Mouse (Mus musculus): ENCODE data around the gene 2610528J11Rik. TPM values are rescaled to one million over a fixed set of nuclear protein-coding genes. Genes with fewer than 3 reads are reported as not detected.
"Not testable (repeated sequence)": the region's sequence is repeated elsewhere in the genome, so short reads cannot be mapped to it uniquely, and the experiment has no call there.

Gene 2610528J11Rik
- total and polyA plus RNA-seq, 2 experiments from 2014 or later, result not detected

DNA sequence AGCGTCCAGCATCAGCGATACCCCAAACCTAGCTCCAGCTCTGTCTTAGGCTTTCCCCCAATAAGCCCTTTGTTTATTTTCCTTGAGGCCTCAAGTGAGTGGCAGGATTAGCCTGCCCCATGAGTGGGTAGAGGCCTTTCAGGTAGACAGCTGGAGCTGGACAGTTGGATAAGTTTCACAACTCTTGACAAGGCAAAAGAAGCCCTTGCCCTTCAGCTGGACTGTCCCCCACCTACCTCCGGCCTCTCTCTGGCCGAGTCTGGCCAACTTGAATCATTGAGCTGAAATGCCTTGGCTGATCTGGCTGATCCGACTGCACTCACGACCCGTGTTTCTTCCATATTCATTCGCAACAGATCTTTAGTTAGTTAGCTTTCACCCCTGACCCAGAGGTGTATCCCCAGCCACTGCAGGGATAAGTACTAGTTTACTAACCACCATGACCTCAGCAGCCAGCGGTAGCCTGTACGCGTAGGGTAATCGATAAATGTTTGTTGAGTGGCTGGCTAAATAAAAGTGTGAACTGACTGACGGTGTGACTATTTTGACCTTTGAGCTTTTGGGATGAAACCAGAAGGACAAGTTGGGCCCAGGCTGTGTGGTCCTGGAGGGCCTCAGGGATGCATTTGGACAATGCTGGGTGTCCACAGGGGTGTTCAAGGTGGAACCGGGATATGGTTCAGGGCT, 17.8 kb downstream of the 2610528J11Rik start:
- DNase-seq (ENCODE audit: low spot score) (no peak), ATAC-seq (ENCODE audit: low FRiP score) (no peak)
- Histone ChIP-seq H3K36me3 (ENCODE audit: insufficient read depth, low read length) (no peaks in the 10 kb centered on the region), H3K4me2 (ENCODE audit: low read depth, low read length, poor library complexity, severe bottlenecking) (no peak overlapping the region), H3K27me3 (ENCODE audit: insufficient read depth, low read length) (peaks cover 4% of the 10 kb centered on the region; the same call in 1 of the 2 replicates), H3K27ac (ENCODE audit: low read depth, low read length) (no peak overlapping the region), H3K9me3 (ENCODE audit: low read length) (no peaks in the 10 kb centered on the region), H3K4me1 (ENCODE audit: insufficient read depth, low read length) (no peaks in the 10 kb centered on the region), H3K4me3 (ENCODE audit: low read depth, low read length) (no peak overlapping the region), H3K9ac (replicated peaks; ENCODE audit: low read length, poor library complexity, severe bottlenecking) (no peak overlapping the region)
- no peak for TF ChIP-seq CTCF (IDR thresholded peaks at IDR 0.05)
- WGBS, result 74% methylated on average over 14 of the region's 14 CpGs

DNA sequence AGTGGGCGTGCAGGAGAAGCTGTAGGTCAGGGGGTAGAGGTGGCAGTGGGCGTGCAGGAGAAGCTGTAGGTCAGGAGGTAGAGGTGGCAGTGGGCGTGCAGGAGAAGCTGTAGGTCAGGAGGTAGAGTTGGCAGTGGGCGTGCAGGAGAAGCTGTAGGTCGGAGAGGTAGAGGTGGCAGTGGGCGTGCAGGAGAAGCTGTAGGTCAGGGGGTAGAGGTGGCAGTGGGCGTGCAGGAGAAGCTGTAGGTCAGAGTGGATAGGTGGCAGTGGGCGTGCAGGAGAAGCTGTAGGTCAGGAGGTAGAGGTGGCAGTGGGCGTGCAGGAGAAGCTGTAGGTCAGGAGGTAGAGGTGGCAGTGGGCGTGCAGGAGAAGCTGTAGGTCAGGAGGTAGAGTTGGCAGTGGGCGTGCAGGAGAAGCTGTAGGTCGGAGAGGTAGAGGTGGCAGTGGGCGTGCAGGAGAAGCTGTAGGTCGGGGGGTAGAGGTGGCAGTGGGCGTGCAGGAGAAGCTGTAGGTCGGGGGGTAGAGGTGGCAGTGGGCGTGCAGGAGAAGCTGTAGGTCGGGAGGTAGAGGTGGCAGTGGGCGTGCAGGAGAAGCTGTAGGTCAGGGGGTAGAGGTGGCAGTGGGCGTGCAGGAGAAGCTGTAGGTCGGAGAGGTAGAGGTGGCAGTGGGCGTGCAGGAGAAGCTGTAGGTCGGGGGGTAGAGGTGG, 20.8 kb downstream of the 2610528J11Rik start:
- not testable (repeated sequence) for H3K9ac ChIP-seq (replicated peaks; ENCODE audit: low read length, poor library complexity, severe bottlenecking); H3K4me1 ChIP-seq (ENCODE audit: insufficient read depth, low read length); ATAC-seq (ENCODE audit: low FRiP score); DNase-seq (ENCODE audit: low spot score); H3K27ac ChIP-seq (ENCODE audit: low read depth, low read length); H3K9me3 ChIP-seq (ENCODE audit: low read length); H3K36me3 ChIP-seq (ENCODE audit: insufficient read depth, low read length); H3K27me3 ChIP-seq (ENCODE audit: insufficient read depth, low read length); H3K4me3 ChIP-seq (ENCODE audit: low read depth, low read length); H3K4me2 ChIP-seq (ENCODE audit: low read depth, low read length, poor library complexity, severe bottlenecking)
- 90% methylated on average over 22 of the region's 23 CpGs for WGBS

DNA sequence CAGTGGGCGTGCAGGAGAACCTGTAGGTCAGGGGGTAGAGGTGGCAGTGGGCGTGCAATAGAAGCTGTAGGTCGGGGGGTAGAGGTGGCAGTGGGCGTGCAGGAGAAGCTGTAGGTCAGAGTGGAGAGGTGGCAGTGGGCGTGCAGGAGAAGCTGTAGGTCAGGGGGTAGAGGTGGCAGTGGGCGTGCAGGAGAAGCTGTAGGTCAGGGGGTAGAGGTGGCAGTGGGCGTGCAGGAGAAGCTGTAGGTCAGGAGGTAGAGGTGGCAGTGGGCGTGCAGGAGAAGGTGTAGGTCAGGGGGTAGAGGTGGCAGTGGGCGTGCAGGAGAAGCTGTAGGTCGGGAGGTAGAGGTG, 21.3 kb downstream of the 2610528J11Rik start:
- H3K27me3 ChIP-seq (ENCODE audit: insufficient read depth, low read length); H3K9ac ChIP-seq (replicated peaks; ENCODE audit: low read length, poor library complexity, severe bottlenecking); H3K4me3 ChIP-seq (ENCODE audit: low read depth, low read length); H3K9me3 ChIP-seq (ENCODE audit: low read length); H3K4me2 ChIP-seq (ENCODE audit: low read depth, low read length, poor library complexity, severe bottlenecking); H3K4me1 ChIP-seq (ENCODE audit: insufficient read depth, low read length); H3K27ac ChIP-seq (ENCODE audit: low read depth, low read length); H3K36me3 ChIP-seq (ENCODE audit: insufficient read depth, low read length); ATAC-seq (ENCODE audit: low FRiP score): not testable (repeated sequence)
- DNase-seq (ENCODE audit: low spot score), result peak; percentile 68
- 88% methylated on average over 10 of the region's 10 CpGs for WGBS

DNA sequence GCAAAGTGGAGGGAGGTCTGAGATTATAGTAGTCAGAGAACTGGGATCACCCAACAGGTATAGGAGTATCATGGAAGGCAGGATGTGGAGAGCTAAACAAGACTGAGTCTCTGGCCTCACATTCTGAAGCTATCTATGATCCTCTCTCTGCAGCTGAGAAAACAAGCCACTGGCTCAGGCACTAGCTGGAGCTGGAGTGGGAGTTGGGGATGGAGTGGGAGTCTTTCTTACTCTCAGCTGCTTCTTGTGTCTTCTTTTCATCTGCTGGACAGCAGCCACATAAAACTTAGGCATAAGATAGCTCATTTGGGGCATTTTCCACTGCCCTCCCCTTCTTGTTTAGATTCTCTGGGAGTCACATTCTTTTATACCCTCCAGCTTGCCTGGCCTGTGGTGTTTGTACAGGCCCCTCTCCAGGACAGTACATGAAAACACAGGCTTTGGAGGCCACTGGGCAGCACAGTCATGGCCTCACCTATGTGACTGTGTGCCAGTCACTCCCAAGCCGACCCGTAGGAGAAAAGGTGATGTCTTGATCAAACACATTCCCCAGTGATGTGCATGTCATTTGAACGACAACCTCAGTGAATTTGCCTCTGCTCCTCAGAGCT, 26.3 kb downstream of the 2610528J11Rik start:
- Histone ChIP-seq H3K9me3 (ENCODE audit: low read length) (no peaks in the 10 kb centered on the region), H3K4me3 (ENCODE audit: low read depth, low read length) (no peak overlapping the region), H3K9ac (replicated peaks; ENCODE audit: low read length, poor library complexity, severe bottlenecking) (no peak overlapping the region), H3K27ac (ENCODE audit: low read depth, low read length) (no peak overlapping the region), H3K4me1 (ENCODE audit: insufficient read depth, low read length) (no peaks in the 10 kb centered on the region), H3K36me3 (ENCODE audit: insufficient read depth, low read length) (no peaks in the 10 kb centered on the region), H3K4me2 (ENCODE audit: low read depth, low read length, poor library complexity, severe bottlenecking) (no peak overlapping the region), H3K27me3 (ENCODE audit: insufficient read depth, low read length) (no peaks in the 10 kb centered on the region)
- no peak for DNase-seq (ENCODE audit: low spot score)
- TF ChIP-seq CTCF (IDR thresholded peaks at IDR 0.05), result no peak
- no peak for ATAC-seq (ENCODE audit: low FRiP score)
- 76% methylated on average over 3 of the region's 3 CpGs for WGBS

DNA sequence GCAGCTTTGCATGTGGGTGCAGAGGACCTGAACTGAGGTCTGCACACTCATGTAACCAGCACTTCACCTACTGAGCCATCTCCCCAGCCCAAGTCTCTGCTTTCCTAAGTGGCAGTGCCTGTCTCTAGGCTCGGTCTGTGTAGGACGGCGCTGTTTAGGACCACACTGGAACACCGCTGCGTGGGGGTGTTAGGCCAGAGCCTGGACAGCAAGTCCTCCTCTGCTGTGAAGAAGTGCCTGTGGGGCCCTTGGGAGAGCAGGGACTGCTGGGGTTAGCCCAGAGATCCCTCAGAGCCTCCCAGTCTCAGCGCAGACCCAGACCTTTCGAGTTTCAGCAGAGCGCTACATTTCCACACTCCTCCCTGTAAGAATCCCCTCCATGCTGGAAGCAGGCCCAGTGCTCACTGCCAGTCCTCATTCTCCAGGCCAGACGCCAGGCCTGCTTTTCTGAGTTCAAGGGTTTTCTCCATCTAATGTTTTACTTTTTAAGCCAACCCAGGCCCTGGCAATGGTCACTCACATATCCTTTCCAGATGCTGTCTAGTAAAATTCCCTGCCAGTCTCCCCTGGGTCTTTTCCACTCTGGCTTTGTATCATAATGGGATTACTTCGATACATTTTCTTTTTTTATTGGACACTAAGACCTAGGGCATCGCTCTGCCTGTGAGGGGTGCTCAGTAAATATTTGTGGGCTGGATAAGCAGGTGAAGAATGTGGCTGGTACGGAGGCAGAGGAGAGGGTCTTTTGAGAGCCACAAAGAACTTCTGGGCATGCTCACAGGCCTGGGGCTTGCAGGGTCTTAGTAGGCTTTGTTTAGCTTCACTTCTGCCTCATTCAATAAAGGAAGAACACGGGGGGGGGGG, 37.5 kb downstream of the 2610528J11Rik start:
- no peak overlapping the region for H3K4me2 ChIP-seq (ENCODE audit: low read depth, low read length, poor library complexity, severe bottlenecking)
- H3K36me3 ChIP-seq (ENCODE audit: insufficient read depth, low read length), result no peaks in the 10 kb centered on the region
- no peaks in the 10 kb centered on the region for H3K27me3 ChIP-seq (ENCODE audit: insufficient read depth, low read length)
- DNase-seq (ENCODE audit: low spot score), result peak; percentile 55
- no peak for ATAC-seq (ENCODE audit: low FRiP score)
- TF ChIP-seq CTCF (IDR thresholded peaks at IDR 0.05), result no peak
- H3K9me3 ChIP-seq (ENCODE audit: low read length), result no peaks in the 10 kb centered on the region
- H3K9ac ChIP-seq (replicated peaks; ENCODE audit: low read length, poor library complexity, severe bottlenecking), result no peak overlapping the region
- H3K27ac ChIP-seq (ENCODE audit: low read depth, low read length), result no peak overlapping the region
- no peaks in the 10 kb centered on the region for H3K4me1 ChIP-seq (ENCODE audit: insufficient read depth, low read length)
- H3K4me3 ChIP-seq (ENCODE audit: low read depth, low read length), result no peak overlapping the region
- WGBS, result 56% methylated on average over 13 of the region's 13 CpGs
